Comparison of ENCODE assay signal across 25 mouse cellular contexts in genomic region chr11:40790307-40790706, GRCm38 (mm10). TPM values are rescaled to one million over a fixed set of nuclear protein-coding genes. Genes with fewer than 3 reads are reported as not detected.
DNase-seq lines count a peak whose midpoint lies in the region; ATAC-seq lines count a peak whose summit lies in the region.
"Had no signal": no experiment of that assay in that cellular context is flagged by ENCODE, and none has a peak within 500 bp of the region (broad histone marks: within the 10 kb centered on the region; RNA-seq: fewer than 3 reads in every experiment).

No protein-coding gene starts in this region.

- no peaks in the 10 kb centered on the region for H3K36me3 ChIP-seq in forebrain, embryonic 14.5 days (ENCODE audit: control insufficient read depth, insufficient read depth, low read length)
- no peaks in the 10 kb centered on the region for H3K36me3 ChIP-seq in forebrain, embryonic 12.5 days (replicated peaks)
- H3K36me3 ChIP-seq in hindbrain, embryonic 13.5 days = no peaks in the 10 kb centered on the region
- H3K36me3 ChIP-seq: embryonic facial prominence, embryonic 15.5 days; forebrain, embryonic 10.5 days; G1E; heart, embryonic 10.5 days; liver, embryonic 13.5 days; midbrain, embryonic 15.5 days; neural tube, embryonic 13.5 days had no signal

- no peaks in the 10 kb centered on the region for H3K9me3 ChIP-seq in forebrain, embryonic 14.5 days (replicated peaks; ENCODE audit: control insufficient read depth, low read length)
- no peaks in the 10 kb centered on the region for H3K9me3 ChIP-seq in forebrain, embryonic 12.5 days
- H3K9me3 ChIP-seq in hindbrain, embryonic 13.5 days = no peaks in the 10 kb centered on the region
- H3K9me3 ChIP-seq: embryonic facial prominence, embryonic 15.5 days; forebrain, embryonic 10.5 days; G1E; heart, embryonic 10.5 days; liver, embryonic 13.5 days; midbrain, embryonic 15.5 days; neural tube, embryonic 13.5 days had no signal

- H3K4me1 ChIP-seq in forebrain, embryonic 14.5 days (ENCODE audit: control insufficient read depth, insufficient read depth, low read length) = no peaks in the 10 kb centered on the region
- no peaks in the 10 kb centered on the region for H3K4me1 ChIP-seq in forebrain, embryonic 12.5 days
- H3K4me1 ChIP-seq in hindbrain, embryonic 13.5 days (replicated peaks) = no peaks in the 10 kb centered on the region
- H3K4me1 ChIP-seq: embryonic facial prominence, embryonic 15.5 days; liver, embryonic 13.5 days; midbrain, embryonic 15.5 days; neural tube, embryonic 13.5 days had no signal

- no peak overlapping the region for H3K4me2 ChIP-seq in forebrain, embryonic 14.5 days (ENCODE audit: low read length)
- H3K4me2 ChIP-seq in forebrain, embryonic 12.5 days = no peak overlapping the region
- no peak overlapping the region for H3K4me2 ChIP-seq in hindbrain, embryonic 13.5 days
- H3K4me2 ChIP-seq: embryonic facial prominence, embryonic 15.5 days; liver, embryonic 13.5 days; midbrain, embryonic 15.5 days; neural tube, embryonic 13.5 days had no signal

- no peak overlapping the region for H3K9ac ChIP-seq in forebrain, embryonic 14.5 days (ENCODE audit: low read length)
- H3K9ac ChIP-seq in forebrain, embryonic 12.5 days = no peak overlapping the region
- H3K9ac ChIP-seq in hindbrain, embryonic 13.5 days = no peak overlapping the region
- H3K9ac ChIP-seq: embryonic facial prominence, embryonic 15.5 days; liver, embryonic 13.5 days; midbrain, embryonic 15.5 days; neural tube, embryonic 13.5 days had no signal

- no peaks in the 10 kb centered on the region for H3K27me3 ChIP-seq in forebrain, embryonic 14.5 days (replicated peaks; ENCODE audit: control insufficient read depth, insufficient read depth, low read length)
- H3K27me3 ChIP-seq in forebrain, embryonic 12.5 days = no peaks in the 10 kb centered on the region
- no peaks in the 10 kb centered on the region for H3K27me3 ChIP-seq in hindbrain, embryonic 13.5 days
- H3K27me3 ChIP-seq: CH12.LX; embryonic facial prominence, embryonic 15.5 days; liver, embryonic 13.5 days; midbrain, embryonic 15.5 days; neural tube, embryonic 13.5 days had no signal

- H3K27ac ChIP-seq in forebrain, embryonic 14.5 days (ENCODE audit: low read depth, low read length) = no peak overlapping the region
- H3K27ac ChIP-seq in forebrain, embryonic 12.5 days = no peak overlapping the region
- no peak overlapping the region for H3K27ac ChIP-seq in hindbrain, embryonic 13.5 days
- H3K27ac ChIP-seq: embryonic facial prominence, embryonic 15.5 days; forebrain, embryonic 10.5 days; heart, embryonic 10.5 days; left cerebral cortex, adult 2 months; liver, embryonic 13.5 days; macrophage; midbrain, embryonic 15.5 days; neural tube, embryonic 13.5 days had no signal

- WGBS in forebrain, embryonic 14.5 days = 25% methylated on average over 5 of the region's 5 CpGs
- 41% methylated on average over 5 of the region's 5 CpGs for WGBS in forebrain, embryonic 12.5 days
- 63% methylated on average over 5 of the region's 5 CpGs for WGBS in hindbrain, embryonic 13.5 days

- DNase-seq in forebrain, embryonic 14.5 days (ENCODE audit: low spot score) = peak; percentile 17
- DNase-seq in urinary bladder, postnatal 25 days (ENCODE audit: low spot score) = peak; percentile 21
- DNase-seq in urinary bladder, adult 2 months (ENCODE audit: low spot score) = no peak
- DNase-seq in fibroblast of lung, adult 2 months (ENCODE audit: low read depth) = peak; percentile 96
- DNase-seq in urinary bladder, postnatal 36 days (ENCODE audit: low spot score in 2 of 2) = peak; percentile 21 to 33
- DNase-seq in adrenal gland, postnatal 14 days = no peak
- DNase-seq: adrenal gland, postnatal 25 days; cerebellum, adult 11 months; cerebellum, adult 9-11 months; liver, embryonic 13.5 days; lung, adult 2 months; thymus, postnatal 25 days had no signal

- no peak for ATAC-seq in forebrain, embryonic 14.5 days
- no peak for ATAC-seq in forebrain, embryonic 12.5 days (ENCODE audit: low FRiP score)
- no peak for ATAC-seq in hindbrain, embryonic 13.5 days (ENCODE audit: low FRiP score)
- ATAC-seq: intestine, postnatal 0 days; midbrain, embryonic 15.5 days had no signal

- no peak overlapping the region for H3K4me3 ChIP-seq in forebrain, embryonic 14.5 days (ENCODE audit: low read depth, low read length)
- H3K4me3 ChIP-seq in forebrain, embryonic 12.5 days (replicated peaks) = no peak overlapping the region
- H3K4me3 ChIP-seq in hindbrain, embryonic 13.5 days = no peak overlapping the region
- H3K4me3 ChIP-seq: embryonic facial prominence, embryonic 15.5 days; forebrain, embryonic 10.5 days; heart, embryonic 10.5 days; left cerebral cortex, adult 2 months; liver, embryonic 13.5 days; midbrain, embryonic 15.5 days; neural tube, embryonic 13.5 days had no signal

RNA-seq across cellular contexts. Expression of gene Ccng1, which starts 35.2 kb away (rescaled TPM):
- polyA plus RNA-seq in forebrain, embryonic 14.5 days (2014; fragmentation: Nextera tagmentation; extraction: Ambion mirVana) = 31.7 and 39.0 TPM in 2 replicates
- polyA plus RNA-seq in forebrain, embryonic 12.5 days (2016; fragmentation: Nextera tagmentation; extraction: Ambion mirVana) = 35.4 and 37.7 TPM in 2 replicates
- 53.0 and 66.9 TPM in 2 replicates for polyA plus RNA-seq in urinary bladder, adult 2 months (2012; rRNA removed)
- total RNA-seq in adrenal gland, postnatal 14 days (2021) = 71.7 and 74.4 TPM in 2 replicates
- polyA plus RNA-seq in hindbrain, embryonic 13.5 days (2015; fragmentation: Nextera tagmentation; extraction: Ambion mirVana) = 36.7 and 38.7 TPM in 2 replicates

RNA-seq across cellular contexts. Expression of gene Nudcd2, which starts 56.8 kb away (rescaled TPM):
- polyA plus RNA-seq in forebrain, embryonic 14.5 days (2014; fragmentation: Nextera tagmentation; extraction: Ambion mirVana) = 87.3 and 98.2 TPM in 2 replicates
- polyA plus RNA-seq in forebrain, embryonic 12.5 days (2016; fragmentation: Nextera tagmentation; extraction: Ambion mirVana) = 151 and 171 TPM in 2 replicates
- 23.5 and 24.1 TPM in 2 replicates for polyA plus RNA-seq in urinary bladder, adult 2 months (2012; rRNA removed)
- total RNA-seq in adrenal gland, postnatal 14 days (2021) = 32.1 and 36.7 TPM in 2 replicates
- 74.8 and 79.1 TPM in 2 replicates for polyA plus RNA-seq in hindbrain, embryonic 13.5 days (2015; fragmentation: Nextera tagmentation; extraction: Ambion mirVana)

RNA-seq across cellular contexts. Expression of gene Hmmr, which starts 57.1 kb away (rescaled TPM):
- 21.0 and 21.1 TPM in 2 replicates for polyA plus RNA-seq in forebrain, embryonic 14.5 days (2014; fragmentation: Nextera tagmentation; extraction: Ambion mirVana)
- polyA plus RNA-seq in forebrain, embryonic 12.5 days (2016; fragmentation: Nextera tagmentation; extraction: Ambion mirVana) = 64.3 and 68.3 TPM in 2 replicates
- 0.99 and 1.2 TPM in 2 replicates for polyA plus RNA-seq in urinary bladder, adult 2 months (2012; rRNA removed)
- total RNA-seq in adrenal gland, postnatal 14 days (2021) = 8.1 and 9.1 TPM in 2 replicates
- polyA plus RNA-seq in hindbrain, embryonic 13.5 days (2015; fragmentation: Nextera tagmentation; extraction: Ambion mirVana) = 10.0 and 11.2 TPM in 2 replicates
- total RNA-seq: gastrocnemius, adult 18-20 months had no signal

Comparison
In these comparisons a context has a peak if more than half of its experiments do, and no peak if none do; other contexts are left out.
1. DNase-seq: peak in forebrain, embryonic 14.5 days (single experiment), urinary bladder, postnatal 25 days (single experiment), fibroblast of lung, adult 2 months (single experiment) and urinary bladder, postnatal 36 days (2 of 2); none in urinary bladder, adult 2 months (single experiment) and adrenal gland, postnatal 14 days (single experiment).